Mouse (Mus musculus): Measurements from ENCODE around the gene Rab8b. TPM values are rescaled to one million over a fixed set of nuclear protein-coding genes. Genes with fewer than 3 reads are reported as not detected.
"Not testable (repeated sequence)": the region's sequence is repeated elsewhere in the genome, so short reads cannot be mapped to it uniquely, and the experiment has no call there.

Gene Rab8b
- polyA plus RNA-seq, 1 experiment from 2014 or later: 28.6 TPM

- Histone ChIP-seq H3K4me3 (replicated peaks; ENCODE audit: low read length) (no peak overlapping the region), H3K4me2 (ENCODE audit: low read depth, low read length) (no peak overlapping the region), H3K4me1 (ENCODE audit: control insufficient read depth, insufficient read depth, low read length) (no peaks in the 10 kb centered on the region), H3K9ac (ENCODE audit: low read length) (no peak overlapping the region), H3K36me3 (ENCODE audit: control insufficient read depth, insufficient read depth, low read length) (no peaks in the 10 kb centered on the region), H3K27ac (ENCODE audit: low read length) (no peak overlapping the region), H3K27me3 (ENCODE audit: control insufficient read depth, insufficient read depth, low read length) (no peaks in the 10 kb centered on the region), H3K9me3 (replicated peaks; ENCODE audit: control insufficient read depth, low read length) (no peaks in the 10 kb centered on the region)
- 71% methylated on average over 5 of the region's 5 CpGs for WGBS
- no peak for ATAC-seq (ENCODE audit: insufficient read depth, low FRiP score)
These were observed 98.5 kb downstream of the Rab8b start for GRCm38 (mm10) chr9:66820996-66821395.

- Histone ChIP-seq H3K9ac (ENCODE audit: low read length) (no peak overlapping the region), H3K4me1 (ENCODE audit: control insufficient read depth, insufficient read depth, low read length) (no peaks in the 10 kb centered on the region), H3K9me3 (replicated peaks; ENCODE audit: control insufficient read depth, low read length) (no peaks in the 10 kb centered on the region), H3K36me3 (ENCODE audit: control insufficient read depth, insufficient read depth, low read length) (no peaks in the 10 kb centered on the region), H3K4me2 (ENCODE audit: low read depth, low read length) (no peak overlapping the region), H3K4me3 (replicated peaks; ENCODE audit: low read length) (no peak overlapping the region), H3K27me3 (ENCODE audit: control insufficient read depth, insufficient read depth, low read length) (no peaks in the 10 kb centered on the region), H3K27ac (ENCODE audit: low read length) (no peak overlapping the region)
- no peak for ATAC-seq (ENCODE audit: insufficient read depth, low FRiP score)
- 44% methylated on average over 2 of the region's 2 CpGs for WGBS
These were observed 106.1 kb downstream of the Rab8b start for GRCm38 (mm10) chr9:66813392-66813791.

- ATAC-seq (ENCODE audit: insufficient read depth, low FRiP score); H3K27me3 ChIP-seq (ENCODE audit: control insufficient read depth, insufficient read depth, low read length); H3K4me1 ChIP-seq (ENCODE audit: control insufficient read depth, insufficient read depth, low read length); H3K36me3 ChIP-seq (ENCODE audit: control insufficient read depth, insufficient read depth, low read length); H3K9ac ChIP-seq (ENCODE audit: low read length); H3K27ac ChIP-seq (ENCODE audit: low read length); H3K9me3 ChIP-seq (replicated peaks; ENCODE audit: control insufficient read depth, low read length): not testable (repeated sequence)
- Histone ChIP-seq H3K4me2 (ENCODE audit: low read depth, low read length) (peak overlapping the region; percentile 51), H3K4me3 (replicated peaks; ENCODE audit: low read length) (peak overlapping the region; percentile 31)
- WGBS: 9% methylated on average over 30 of the region's 37 CpGs
These were observed 113.5 kb downstream of the Rab8b start for GRCm38 (mm10) chr9:66805951-66806350.

- Histone ChIP-seq H3K9ac (ENCODE audit: low read length) (no peak overlapping the region), H3K9me3 (replicated peaks; ENCODE audit: control insufficient read depth, low read length) (no peaks in the 10 kb centered on the region), H3K27me3 (ENCODE audit: control insufficient read depth, insufficient read depth, low read length) (no peaks in the 10 kb centered on the region), H3K36me3 (ENCODE audit: control insufficient read depth, insufficient read depth, low read length) (no peaks in the 10 kb centered on the region), H3K4me1 (ENCODE audit: control insufficient read depth, insufficient read depth, low read length) (no peaks in the 10 kb centered on the region), H3K4me3 (replicated peaks; ENCODE audit: low read length) (no peak overlapping the region), H3K4me2 (ENCODE audit: low read depth, low read length) (no peak overlapping the region), H3K27ac (ENCODE audit: low read length) (no peak overlapping the region)
- ATAC-seq (ENCODE audit: insufficient read depth, low FRiP score): no peak
- WGBS: 45% methylated on average over 12 of the region's 12 CpGs
These were observed 117.5 kb downstream of the Rab8b start for GRCm38 (mm10) chr9:66801947-66802346.

- ATAC-seq (ENCODE audit: insufficient read depth, low FRiP score): no peak
- H3K36me3 ChIP-seq (ENCODE audit: control insufficient read depth, insufficient read depth, low read length): no peaks in the 10 kb centered on the region
- H3K4me1 ChIP-seq (ENCODE audit: control insufficient read depth, insufficient read depth, low read length): 0 out of 2 replicates have a peak, but pooled peaks cover 2% of the 10 kb centered on the region
- peak within 1 kb of the TSS; percentile 90 for H3K9ac ChIP-seq (ENCODE audit: low read length)
- no peaks in the 10 kb centered on the region for H3K9me3 ChIP-seq (replicated peaks; ENCODE audit: control insufficient read depth, low read length)
- H3K4me2 ChIP-seq (ENCODE audit: low read depth, low read length): peak within 1 kb of the TSS; percentile 79
- peak within 1 kb of the TSS; percentile 94; the same call in 1 of the 2 replicates for H3K27ac ChIP-seq (ENCODE audit: low read length)
- H3K27me3 ChIP-seq (ENCODE audit: control insufficient read depth, insufficient read depth, low read length): no peaks in the 10 kb centered on the region
- 71% methylated on average over 5 of the region's 5 CpGs for WGBS
- peak within 1 kb of the TSS; percentile 88 for H3K4me3 ChIP-seq (replicated peaks; ENCODE audit: low read length)
These were observed 122.7 kb downstream of the Rab8b start, which contains the start of gene Gm10647 for GRCm38 (mm10) chr9:66796739-66797138. Gene Gm10647, plus strand, starts transcription at chr9:66797039.

- Histone ChIP-seq H3K27ac (ENCODE audit: low read length) (peak within 1 kb of the TSS; percentile 94), H3K27me3 (ENCODE audit: control insufficient read depth, insufficient read depth, low read length) (no peaks in the 10 kb centered on the region), H3K4me1 (ENCODE audit: control insufficient read depth, insufficient read depth, low read length) (0 out of 2 replicates have a peak, but pooled peaks cover 2% of the 10 kb centered on the region), H3K9ac (ENCODE audit: low read length) (peak within 1 kb of the TSS; percentile 90), H3K36me3 (ENCODE audit: control insufficient read depth, insufficient read depth, low read length) (no peaks in the 10 kb centered on the region), H3K4me3 (replicated peaks; ENCODE audit: low read length) (peak within 1 kb of the TSS; percentile 88), H3K9me3 (replicated peaks; ENCODE audit: control insufficient read depth, low read length) (no peaks in the 10 kb centered on the region), H3K4me2 (ENCODE audit: low read depth, low read length) (peak within 1 kb of the TSS; percentile 79)
- 0% methylated on average over 42 of the region's 42 CpGs for WGBS
- ATAC-seq (ENCODE audit: insufficient read depth, low FRiP score): peak; percentile 98
These were observed 123.8 kb downstream of the Rab8b start, which contains the start of gene Aph1b for GRCm38 (mm10) chr9:66795464-66796324. Gene Aph1b, minus strand, starts transcription at chr9:66795490.

- peak overlapping the region; percentile 94 for H3K27ac ChIP-seq (ENCODE audit: low read length)
- H3K36me3 ChIP-seq (ENCODE audit: control insufficient read depth, insufficient read depth, low read length): no peaks in the 10 kb centered on the region
- H3K4me2 ChIP-seq (ENCODE audit: low read depth, low read length): peak overlapping the region; percentile 79
- peak overlapping the region; percentile 90 for H3K9ac ChIP-seq (ENCODE audit: low read length)
- peak overlapping the region; percentile 88 for H3K4me3 ChIP-seq (replicated peaks; ENCODE audit: low read length)
- WGBS: 2% methylated on average over 43 of the region's 43 CpGs
- no peaks in the 10 kb centered on the region for H3K27me3 ChIP-seq (ENCODE audit: control insufficient read depth, insufficient read depth, low read length)
- H3K9me3 ChIP-seq (replicated peaks; ENCODE audit: control insufficient read depth, low read length): no peaks in the 10 kb centered on the region
- peak; percentile 8 for ATAC-seq (ENCODE audit: insufficient read depth, low FRiP score)
- 0 out of 2 replicates have a peak, but pooled peaks cover 2% of the 10 kb centered on the region for H3K4me1 ChIP-seq (ENCODE audit: control insufficient read depth, insufficient read depth, low read length)
These were observed 124.6 kb downstream of the Rab8b start for GRCm38 (mm10) chr9:66794629-66795463.
